Mouse (Mus musculus): Measurements from ENCODE around the gene Gm9918. TPM values are rescaled to one million over a fixed set of nuclear protein-coding genes. Genes with fewer than 3 reads are reported as not detected.

Gm9918 gene
- total RNA-seq, 1 experiment from 2014 or later: not detected

GRCm38 (mm10) chr15:102244306-102245191 is 25.8 kb upstream of the Gm9918 start:
- no peak for ATAC-seq (replicated peaks; ENCODE audit: insufficient number of reproducible peaks, low FRiP score, low TSS enrichment, poor library complexity, severe bottlenecking)

DNA sequence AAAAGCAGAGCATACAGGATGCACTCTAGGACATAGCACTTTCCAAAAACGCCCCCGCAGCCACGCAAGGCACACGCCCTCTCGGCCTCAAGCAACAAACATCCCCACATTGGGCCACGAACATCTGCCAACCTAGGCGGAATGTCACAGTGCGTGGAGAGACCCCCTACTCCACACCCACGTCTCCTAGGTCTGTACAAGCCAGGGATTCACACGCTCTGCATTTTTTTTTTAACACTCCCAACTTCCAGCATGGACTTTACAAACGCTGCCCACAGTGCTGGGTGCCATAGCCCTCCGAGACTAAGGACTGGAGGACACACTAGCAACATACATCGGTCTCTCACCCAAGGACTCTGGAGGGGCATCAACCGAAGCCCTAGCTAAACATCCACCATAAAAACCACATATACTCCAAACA is 24.9 kb upstream of the Gm9918 start:
- no peak for ATAC-seq (replicated peaks; ENCODE audit: insufficient number of reproducible peaks, low FRiP score, low TSS enrichment, poor library complexity, severe bottlenecking)

DNA sequence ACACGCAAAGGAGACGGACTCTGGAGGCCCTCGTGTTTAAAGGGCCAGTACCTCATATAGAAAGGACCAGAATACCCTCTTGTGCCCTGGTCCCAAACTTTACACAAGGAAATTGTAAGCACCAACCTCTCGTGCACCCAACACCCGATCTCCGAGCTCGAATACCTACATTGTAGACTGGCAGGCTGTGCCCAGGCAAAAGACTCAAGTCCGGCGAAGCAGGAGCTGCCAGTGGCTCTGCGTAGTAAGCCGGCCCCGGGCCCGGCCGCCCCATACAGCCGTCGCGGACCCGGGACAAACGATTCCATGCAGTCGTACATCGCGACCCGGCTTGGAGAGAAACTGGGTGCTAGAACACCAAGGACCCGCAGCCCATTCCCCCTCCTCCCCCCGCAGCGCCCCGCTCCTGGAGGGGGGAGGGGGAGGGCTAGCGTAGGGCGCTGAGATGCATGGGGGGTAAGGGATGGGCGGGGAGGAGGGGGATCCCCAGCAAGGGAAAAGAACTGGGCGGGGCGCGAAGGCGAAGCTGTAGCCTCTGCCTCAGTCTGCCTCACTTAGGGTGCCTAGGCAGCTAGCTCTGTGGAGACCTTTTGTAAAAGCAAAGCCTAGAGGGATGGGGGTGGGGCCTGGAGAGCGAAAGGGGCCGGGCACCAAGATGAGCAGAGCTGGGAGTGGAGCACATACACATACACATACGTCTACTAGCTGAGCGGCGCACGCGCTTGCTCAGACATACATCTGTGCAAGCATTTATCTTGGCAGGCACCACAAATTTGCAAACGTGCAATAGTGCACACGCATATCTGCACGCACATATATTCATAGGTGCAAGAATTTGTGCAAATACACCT is 24.2 kb upstream of the Gm9918 start:
- ATAC-seq (replicated peaks; ENCODE audit: insufficient number of reproducible peaks, low FRiP score, low TSS enrichment, poor library complexity, severe bottlenecking): peak; percentile 52

- peak; percentile 12; the same call in 1 of the 2 replicates for ATAC-seq (replicated peaks; ENCODE audit: insufficient number of reproducible peaks, low FRiP score, low TSS enrichment, poor library complexity, severe bottlenecking)
Measured at GRCm38 (mm10) chr15:102246866-102247251, 23.5 kb upstream of the Gm9918 start.

- peak; percentile 32; the same call in 1 of the 2 replicates for ATAC-seq (replicated peaks; ENCODE audit: insufficient number of reproducible peaks, low FRiP score, low TSS enrichment, poor library complexity, severe bottlenecking)
Measured at GRCm38 (mm10) chr15:102247252-102248130, 22.9 kb upstream of the Gm9918 start.

DNA sequence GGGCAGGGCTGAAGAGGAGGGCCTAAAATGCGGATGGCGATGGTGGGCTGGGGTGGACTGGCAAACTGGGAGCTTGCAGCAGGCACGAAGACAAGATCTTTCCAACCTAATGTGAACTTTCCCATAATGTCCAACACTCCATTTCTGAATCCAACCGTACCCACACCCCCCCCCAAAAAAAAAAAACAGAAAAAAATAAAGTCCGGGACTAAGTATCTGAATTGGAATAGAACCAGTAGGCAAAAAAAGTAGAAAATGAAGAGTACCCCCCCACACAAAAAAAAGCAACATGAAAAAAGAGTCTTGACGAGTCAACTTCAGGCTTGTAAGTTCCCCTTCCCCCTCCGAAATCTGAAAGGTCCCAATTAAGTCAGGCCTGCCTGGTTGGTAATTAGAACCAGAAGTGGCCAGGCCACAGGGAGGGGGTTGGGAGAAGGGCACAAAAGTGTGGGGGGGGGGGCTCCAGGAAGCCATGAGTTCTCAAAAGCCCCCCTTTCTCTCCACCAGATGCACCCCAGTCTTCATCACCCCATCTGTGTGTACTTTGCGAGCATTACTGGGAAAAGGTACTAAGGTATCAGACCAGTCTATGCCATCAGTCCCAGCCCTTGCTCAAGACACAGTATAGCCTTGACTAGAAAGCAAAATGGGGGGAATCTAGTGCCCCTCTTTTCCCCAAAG is 22.1 kb upstream of the Gm9918 start:
- ATAC-seq (replicated peaks; ENCODE audit: insufficient number of reproducible peaks, low FRiP score, low TSS enrichment, poor library complexity, severe bottlenecking): no peak

DNA sequence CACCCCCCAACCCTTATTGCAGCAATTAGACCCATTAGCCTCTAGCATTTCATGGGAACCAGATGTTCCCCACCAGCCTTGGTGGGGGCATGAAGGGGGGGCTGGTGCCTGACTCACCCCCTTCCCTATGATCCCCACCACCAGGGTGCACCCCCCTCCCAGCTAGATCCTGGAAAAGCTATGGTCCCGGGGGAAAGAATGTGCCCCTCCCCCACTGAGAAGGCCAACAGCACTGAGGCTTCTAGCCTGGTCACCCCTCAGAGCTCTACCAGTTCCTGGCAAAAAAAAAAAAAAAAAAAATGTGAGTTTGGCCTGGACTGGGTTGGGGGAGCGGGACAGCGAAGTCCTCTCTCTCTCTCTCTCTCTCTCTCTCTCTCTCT is 21.6 kb upstream of the Gm9918 start:
- ATAC-seq (replicated peaks; ENCODE audit: insufficient number of reproducible peaks, low FRiP score, low TSS enrichment, poor library complexity, severe bottlenecking): no peak

GRCm38 (mm10) chr15:102249251-102249691 is 21.1 kb upstream of the Gm9918 start:
- no peak for ATAC-seq (replicated peaks; ENCODE audit: insufficient number of reproducible peaks, low FRiP score, low TSS enrichment, poor library complexity, severe bottlenecking)

DNA sequence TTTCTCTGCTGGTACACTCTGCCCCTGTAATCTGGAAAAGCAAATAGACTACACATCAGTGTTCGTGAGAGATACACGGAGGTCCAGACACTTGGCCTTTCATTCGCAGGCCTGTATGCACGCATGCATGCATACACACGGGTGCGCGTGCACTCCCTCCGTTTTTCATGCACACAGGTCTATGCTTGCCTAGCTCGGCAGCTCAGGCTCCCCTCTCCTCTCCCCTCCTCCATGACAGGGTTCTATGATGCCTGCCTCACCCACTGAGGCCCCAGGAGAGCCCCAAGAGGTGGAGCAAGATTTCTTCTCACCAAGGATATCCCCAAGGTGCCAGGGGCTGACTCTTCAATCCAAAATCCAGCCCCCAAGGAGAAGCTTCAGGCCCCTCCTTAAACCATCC is 20.4 kb upstream of the Gm9918 start:
- no peak for ATAC-seq (replicated peaks; ENCODE audit: insufficient number of reproducible peaks, low FRiP score, low TSS enrichment, poor library complexity, severe bottlenecking)

GRCm38 (mm10) chr15:102250521-102250920 is 19.8 kb upstream of the Gm9918 start:
- no peak for ATAC-seq (replicated peaks; ENCODE audit: insufficient number of reproducible peaks, low FRiP score, low TSS enrichment, poor library complexity, severe bottlenecking)

DNA sequence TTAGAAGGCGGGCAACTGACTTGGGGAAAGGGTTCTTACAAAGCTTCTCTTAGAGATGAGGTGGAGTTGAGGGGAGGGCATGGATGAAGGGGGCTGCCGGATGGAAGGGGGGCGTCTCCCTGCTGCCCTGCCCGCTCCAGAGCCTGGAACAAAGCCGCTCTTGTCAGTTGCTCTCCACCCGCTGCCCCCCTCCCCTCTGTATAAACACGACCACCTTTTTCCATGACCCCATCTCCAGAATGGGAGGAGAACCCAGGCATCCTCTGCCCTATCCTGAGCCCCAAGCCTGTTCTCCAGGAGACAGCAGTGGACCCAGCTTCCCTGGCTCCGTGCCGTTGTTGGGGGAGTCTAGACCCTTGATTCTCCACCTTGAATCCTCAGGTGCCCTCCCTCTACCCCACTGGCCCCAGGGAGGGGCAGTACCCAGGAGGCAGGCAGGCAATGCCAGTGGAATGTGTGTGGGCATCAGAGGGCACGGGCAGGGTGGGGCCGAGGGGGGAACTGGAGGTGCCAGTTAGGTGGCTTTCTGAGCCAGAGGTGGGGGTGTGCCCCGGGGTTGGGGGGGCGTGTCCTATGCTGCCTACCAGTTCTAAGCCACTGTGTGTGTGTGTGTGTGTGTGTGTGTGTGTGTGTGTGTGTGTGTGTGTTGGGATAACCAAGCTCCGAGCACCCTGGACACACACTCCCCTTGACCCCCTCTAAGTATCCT is 14.7 kb upstream of the Gm9918 start:
- ATAC-seq (replicated peaks; ENCODE audit: insufficient number of reproducible peaks, low FRiP score, low TSS enrichment, poor library complexity, severe bottlenecking): no peak

- ATAC-seq (replicated peaks; ENCODE audit: insufficient number of reproducible peaks, low FRiP score, low TSS enrichment, poor library complexity, severe bottlenecking): no peak
Measured at GRCm38 (mm10) chr15:102256431-102257201, 13.7 kb upstream of the Gm9918 start.

GRCm38 (mm10) chr15:102257202-102258075 is 12.9 kb upstream of the Gm9918 start, which contains the start of gene Rarg:
TSS of gene Rarg (minus strand) at chr15:102257517.
- no peak for ATAC-seq (replicated peaks; ENCODE audit: insufficient number of reproducible peaks, low FRiP score, low TSS enrichment, poor library complexity, severe bottlenecking)

GRCm38 (mm10) chr15:102258076-102258470 is 12.3 kb upstream of the Gm9918 start:
- ATAC-seq (replicated peaks; ENCODE audit: insufficient number of reproducible peaks, low FRiP score, low TSS enrichment, poor library complexity, severe bottlenecking): no peak

- no peak for ATAC-seq (replicated peaks; ENCODE audit: insufficient number of reproducible peaks, low FRiP score, low TSS enrichment, poor library complexity, severe bottlenecking)
Measured at GRCm38 (mm10) chr15:102258581-102259253, 11.6 kb upstream of the Gm9918 start.

Measured in monocyte, adult 5-6 weeks (primary cell).